Mouse (Mus musculus) hindbrain, embryonic 16.5 days (tissue): ENCODE data around the gene Msx3. TPM values are rescaled to one million over a fixed set of nuclear protein-coding genes. Genes with fewer than 3 reads are reported as not detected.

ENCODE experiments used
- ATAC-seq: fragments of 200-750 bp; cut with Nextera tagmentation; 2 replicates; pipeline ENCODE4 v1.8.0; 2017; ENCODE audit warnings: moderate TSS enrichment, moderate library complexity
- H3K27ac ChIP-seq: fragments of 300-500 bp; sonication (generic); 2 replicates; pipeline ENCODE4 v1.5.1; 2014; ENCODE audit warnings: low read depth, mild to moderate bottlenecking, control low read depth, low read length, moderate library complexity
- H3K27me3 ChIP-seq: fragments of 300-500 bp; sonication (generic); replicated peaks from 2 replicates; pipeline ENCODE4 v1.6.1; 2014; ENCODE audit warnings: low read length; ENCODE audit not compliant: control insufficient read depth, insufficient read depth
- H3K36me3 ChIP-seq: fragments of 300-500 bp; sonication (generic); 2 replicates; pipeline ENCODE4 v1.6.1; 2014; ENCODE audit warnings: mild to moderate bottlenecking, low read length, moderate library complexity, mixed read lengths; ENCODE audit not compliant: control insufficient read depth, insufficient read depth
- H3K4me1 ChIP-seq: fragments of 300-500 bp; sonication (generic); 2 replicates; pipeline ENCODE4 v1.6.1; 2014; ENCODE audit warnings: low read depth, low read length; ENCODE audit not compliant: control insufficient read depth, insufficient read depth
- H3K4me2 ChIP-seq: fragments of 300-500 bp; sonication (generic); 2 replicates; pipeline ENCODE4 v1.6.1; 2014; ENCODE audit warnings: mild to moderate bottlenecking, low read length, control low read depth, moderate library complexity
- H3K4me3 ChIP-seq: fragments of 300-500 bp; sonication (generic); 2 replicates; pipeline ENCODE4 v1.5.1; 2014; ENCODE audit warnings: mild to moderate bottlenecking, low read length, control low read depth, moderate library complexity
- H3K9ac ChIP-seq: fragments of 300-500 bp; sonication (generic); 2 replicates; pipeline ENCODE4 v1.6.1; 2014; ENCODE audit warnings: low read depth, mild to moderate bottlenecking, control low read depth, low read length, moderate library complexity
- H3K9me3 ChIP-seq: fragments of 300-500 bp; sonication (generic); 2 replicates; pipeline ENCODE4 v1.6.1; 2014; ENCODE audit warnings: mild to moderate bottlenecking, low read length, moderate library complexity; ENCODE audit not compliant: control insufficient read depth
- WGBS: fragments of 180-500 bp; shearing (Covaris S2); extraction: QIAGEN DNeasy Blood & Tissue Kit; methylation state at CpG from one replicate; pipeline ENCODE4 v1.1.7; 2014; 5-methylcytosine and 5-hydroxymethylcytosine counted together
- polyA plus RNA-seq: library from polyadenylated mRNA; unstranded; fragments of >200 nt; fragmentation: Nextera tagmentation; extraction: Ambion mirVana; gene quantifications from 2 replicates; pipeline ENCODE4 v1.2.1, GENCODE M21; 2015

The Msx3 gene
- polyA plus RNA-seq, 1 experiment from 2014 or later = 4.1 TPM

DNA sequence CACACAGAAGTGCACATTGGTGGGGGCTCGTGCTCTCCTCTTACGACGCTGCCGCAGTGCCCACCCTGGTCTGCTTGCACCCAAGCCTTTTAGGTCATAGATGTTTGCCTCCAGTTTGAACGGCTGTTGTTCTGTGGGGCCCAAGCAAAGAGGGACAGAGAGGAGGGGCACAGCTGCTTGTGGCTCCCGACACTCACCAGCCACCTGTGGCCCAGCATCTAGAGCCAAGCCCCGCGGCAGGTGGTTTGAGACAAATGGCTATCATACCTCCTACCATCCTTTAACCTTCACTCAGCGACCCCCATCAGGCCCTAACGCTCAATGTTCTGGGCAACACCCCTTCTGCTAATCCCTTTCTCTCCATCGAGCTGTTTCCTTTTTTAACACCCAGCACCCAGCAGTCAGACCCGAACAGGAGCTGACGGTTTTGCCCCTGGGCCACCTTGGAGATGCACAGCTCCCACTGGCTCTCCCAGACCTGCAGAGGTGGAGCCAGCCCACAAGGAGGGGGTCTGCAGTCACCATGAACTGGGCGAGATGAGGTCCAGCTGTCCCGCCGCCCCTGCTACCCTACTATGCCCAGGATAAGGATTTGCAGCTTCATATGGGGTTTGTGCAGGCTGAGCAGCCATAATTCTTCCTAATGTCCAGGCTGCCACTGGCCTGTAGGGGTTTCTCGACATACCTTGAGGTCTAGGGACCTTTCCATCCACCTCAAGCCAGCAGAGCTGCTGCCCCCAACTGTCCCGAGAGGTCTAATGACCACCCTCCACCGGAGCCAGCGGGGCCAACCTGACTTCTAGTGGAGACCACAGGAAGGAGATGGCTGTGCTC is 32.7 kb upstream of the Msx3 start:
- 9% methylated on average over 20 of the region's 20 CpGs for WGBS
- H3K4me1 ChIP-seq = peaks cover 9% of the 10 kb centered on the region
- H3K4me2 ChIP-seq = peak overlapping the region; percentile 76
- H3K36me3 ChIP-seq = no peaks in the 10 kb centered on the region
- no peaks in the 10 kb centered on the region for H3K9me3 ChIP-seq
- H3K27ac ChIP-seq = peak overlapping the region; percentile 94
- no peaks in the 10 kb centered on the region for H3K27me3 ChIP-seq
- peak overlapping the region; percentile 72 for H3K9ac ChIP-seq
- peak overlapping the region; percentile 52 for H3K4me3 ChIP-seq
- ATAC-seq = peak; percentile 51

DNA sequence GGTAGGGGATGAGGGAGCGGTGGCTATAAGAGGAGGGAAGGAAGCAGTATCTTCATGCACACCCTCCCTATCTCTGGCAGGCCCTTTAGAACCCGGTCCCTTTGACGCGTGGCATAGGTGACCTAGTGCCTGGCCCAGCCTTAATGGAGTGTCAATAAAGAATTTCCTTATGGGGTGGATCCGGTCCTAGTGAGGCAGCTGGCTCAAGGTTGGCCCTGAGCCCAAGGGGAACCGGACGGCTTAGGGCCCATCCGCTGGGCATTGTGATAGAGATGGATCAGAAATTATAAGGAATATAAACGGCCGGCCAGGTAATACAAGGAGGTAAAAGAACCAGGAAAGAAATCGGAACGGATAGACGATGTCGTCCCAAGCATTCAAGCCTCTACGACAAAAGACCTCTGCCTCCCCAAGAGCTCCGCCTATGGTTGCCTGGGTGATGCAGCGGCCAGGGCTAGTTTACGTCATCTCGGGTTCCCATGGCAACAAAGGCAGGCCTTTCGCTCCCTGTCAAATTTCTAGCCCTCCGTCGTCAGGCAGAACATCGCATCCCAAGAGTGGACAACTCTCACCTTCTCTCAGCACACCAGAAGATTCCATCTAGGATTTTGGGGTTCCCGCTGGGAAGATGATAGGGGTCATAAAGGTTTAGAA is 31.7 kb upstream of the Msx3 start:
- Histone ChIP-seq H3K27ac (peak overlapping the region; percentile 94), H3K36me3 (no peaks in the 10 kb centered on the region), H3K27me3 (no peaks in the 10 kb centered on the region), H3K9ac (peak overlapping the region; percentile 72), H3K9me3 (no peaks in the 10 kb centered on the region), H3K4me2 (peak overlapping the region; percentile 76), H3K4me3 (peak overlapping the region; percentile 52), H3K4me1 (peaks cover 9% of the 10 kb centered on the region)
- 1% methylated on average over 24 of the region's 24 CpGs for WGBS
- ATAC-seq = peak; percentile 77

DNA sequence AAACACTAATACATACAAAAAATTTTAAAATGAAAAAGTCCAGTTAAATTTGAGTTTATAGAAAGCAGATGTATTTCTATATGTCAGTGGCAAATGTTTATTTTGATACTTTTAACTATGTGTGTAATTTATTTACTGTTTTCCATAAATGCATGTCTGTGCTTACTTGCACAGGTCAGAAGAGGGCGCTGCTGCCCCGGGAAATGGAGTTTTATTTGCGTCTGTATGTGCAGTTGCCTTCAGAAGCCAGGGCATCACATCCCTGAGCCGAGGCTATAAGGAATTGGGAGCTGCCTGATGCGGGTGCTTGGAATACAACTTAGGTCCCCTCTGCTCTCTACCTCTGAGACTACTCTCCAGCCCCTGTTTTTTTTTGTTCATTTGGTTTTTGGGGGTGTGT is 29.8 kb upstream of the Msx3 start:
- Histone ChIP-seq H3K9ac (no peak overlapping the region), H3K27me3 (no peaks in the 10 kb centered on the region), H3K36me3 (no peaks in the 10 kb centered on the region; the same call in 1 of the 2 replicates), H3K27ac (no peak overlapping the region), H3K4me1 (peaks cover 9% of the 10 kb centered on the region), H3K4me3 (no peak overlapping the region), H3K4me2 (no peak overlapping the region), H3K9me3 (no peaks in the 10 kb centered on the region)
- no peak for ATAC-seq
- WGBS = 4% methylated on average over 5 of the region's 5 CpGs

DNA sequence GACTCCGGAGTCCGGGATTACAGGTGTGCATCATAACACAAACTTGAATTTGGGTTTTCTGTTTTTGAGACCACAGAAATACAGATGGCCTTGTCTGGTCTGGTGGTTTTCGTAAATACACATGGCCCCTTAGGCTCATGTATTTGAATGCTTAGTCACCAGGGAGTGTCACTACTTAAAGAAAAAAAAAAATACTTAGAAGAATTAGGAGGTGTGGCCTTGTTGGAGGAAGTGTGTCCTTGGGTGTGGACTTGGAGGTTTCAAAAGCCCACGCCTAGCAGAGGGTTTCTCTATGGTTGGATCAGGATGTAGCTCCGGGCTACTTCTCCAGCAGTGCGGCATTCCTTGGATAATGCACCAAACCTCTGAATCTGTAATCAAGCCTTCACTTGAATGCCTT is 28.8 kb upstream of the Msx3 start:
- Histone ChIP-seq H3K27ac (no peak overlapping the region), H3K27me3 (no peaks in the 10 kb centered on the region), H3K4me2 (no peak overlapping the region), H3K4me3 (no peak overlapping the region), H3K9me3 (no peaks in the 10 kb centered on the region), H3K36me3 (peaks cover 2% of the 10 kb centered on the region; the same call in 1 of the 2 replicates), H3K9ac (no peak overlapping the region), H3K4me1 (peaks cover 9% of the 10 kb centered on the region)
- ATAC-seq = no peak
- 81% methylated on average over 6 of the region's 6 CpGs for WGBS

DNA sequence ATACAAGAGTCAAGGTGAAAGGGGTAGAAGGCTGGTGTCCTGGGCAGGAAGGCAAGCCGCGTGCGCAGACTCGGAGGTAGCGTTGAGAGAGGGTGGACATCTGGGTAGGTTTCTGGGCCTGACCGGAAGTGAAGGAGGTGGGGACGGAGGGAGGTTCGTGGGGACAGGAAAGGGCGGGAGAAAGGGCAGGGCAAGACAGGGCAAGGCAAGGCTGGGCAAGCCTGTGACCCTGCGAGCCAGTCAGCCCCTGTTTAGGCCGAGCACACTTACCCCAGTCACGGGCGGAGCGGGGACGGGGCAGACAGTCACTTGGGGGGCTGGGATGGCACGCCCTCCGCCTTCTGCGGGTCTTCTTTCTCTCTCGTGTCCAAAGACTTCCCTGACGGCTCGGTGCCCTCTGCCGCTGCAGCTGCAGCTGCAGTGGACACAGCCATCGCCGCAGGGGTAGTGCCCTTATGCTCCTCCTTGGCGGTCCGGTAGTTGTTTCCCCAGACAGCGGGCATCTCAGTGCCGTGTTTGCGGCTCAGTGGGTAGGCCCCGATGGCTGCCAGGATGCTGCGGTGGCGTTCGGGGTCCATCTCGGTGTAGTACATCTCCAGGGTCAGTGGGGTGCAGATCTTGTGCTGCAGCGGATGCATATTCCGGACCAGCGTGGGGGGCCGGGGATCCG is 21.3 kb upstream of the Msx3 start:
- Histone ChIP-seq H3K27me3 (peaks cover 2% of the 10 kb centered on the region), H3K4me1 (no peaks in the 10 kb centered on the region), H3K4me2 (peak overlapping the region; percentile 42), H3K9me3 (no peaks in the 10 kb centered on the region), H3K36me3 (peaks cover 20% of the 10 kb centered on the region), H3K4me3 (peak overlapping the region; percentile 19), H3K27ac (no peak overlapping the region), H3K9ac (peak overlapping the region; percentile 31; the same call in 1 of the 2 replicates)
- WGBS = 40% methylated on average over 38 of the region's 39 CpGs
- no peak for ATAC-seq

DNA sequence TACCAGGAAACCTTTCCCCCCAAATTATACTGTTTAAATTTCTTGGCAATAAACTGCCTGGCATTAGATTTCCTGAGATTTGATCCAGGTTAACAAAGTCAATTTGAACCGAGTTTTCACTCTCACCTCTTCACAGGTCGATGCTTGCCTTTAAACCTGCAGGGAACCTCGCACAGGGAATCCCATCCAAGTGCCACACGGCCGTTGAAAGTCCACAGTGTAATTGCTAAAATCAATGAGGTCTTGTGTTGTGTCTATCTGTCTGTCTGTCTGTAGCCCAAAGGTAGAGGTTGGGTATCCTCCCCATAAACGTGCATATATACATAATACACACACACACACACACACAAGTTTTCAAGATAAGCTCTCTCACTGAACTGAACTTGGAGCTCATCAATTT is 18.5 kb upstream of the Msx3 start:
- H3K4me1 ChIP-seq = no peaks in the 10 kb centered on the region
- WGBS = 67% methylated on average over 6 of the region's 6 CpGs
- H3K27me3 ChIP-seq = peaks cover 2% of the 10 kb centered on the region
- H3K9ac ChIP-seq = no peak overlapping the region
- no peak for ATAC-seq
- H3K36me3 ChIP-seq = peaks cover 15% of the 10 kb centered on the region
- no peak overlapping the region for H3K4me3 ChIP-seq
- no peak overlapping the region for H3K4me2 ChIP-seq
- no peaks in the 10 kb centered on the region for H3K9me3 ChIP-seq
- no peak overlapping the region for H3K27ac ChIP-seq

DNA sequence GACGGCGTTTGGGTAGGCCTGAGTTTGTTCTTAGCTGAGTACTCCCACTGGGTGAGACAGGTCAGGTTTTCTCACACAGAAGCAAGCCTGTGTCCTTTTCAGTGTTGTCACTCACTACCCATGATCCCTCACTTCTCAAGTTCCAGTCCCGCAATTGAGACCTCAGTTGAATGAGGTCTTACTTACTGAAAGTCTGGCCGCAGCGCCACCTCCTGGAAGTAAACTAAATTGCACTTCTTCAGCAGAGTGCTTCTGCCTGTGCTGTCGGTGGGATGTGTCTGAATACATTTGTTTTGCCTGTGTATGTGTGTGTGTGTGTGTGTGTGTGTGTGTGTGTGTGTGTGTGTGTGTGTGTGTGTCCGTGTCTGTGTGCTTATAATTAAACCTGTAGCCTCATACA is 14.2 kb upstream of the Msx3 start:
- Histone ChIP-seq H3K4me2 (no peak overlapping the region), H3K9me3 (no peaks in the 10 kb centered on the region), H3K9ac (no peak overlapping the region), H3K27me3 (no peaks in the 10 kb centered on the region; the same call in 1 of the 2 replicates), H3K4me1 (peaks cover 17% of the 10 kb centered on the region), H3K4me3 (no peak overlapping the region), H3K36me3 (no peaks in the 10 kb centered on the region), H3K27ac (no peak overlapping the region)
- no peak for ATAC-seq
- 16% methylated on average over 7 of the region's 7 CpGs for WGBS

DNA sequence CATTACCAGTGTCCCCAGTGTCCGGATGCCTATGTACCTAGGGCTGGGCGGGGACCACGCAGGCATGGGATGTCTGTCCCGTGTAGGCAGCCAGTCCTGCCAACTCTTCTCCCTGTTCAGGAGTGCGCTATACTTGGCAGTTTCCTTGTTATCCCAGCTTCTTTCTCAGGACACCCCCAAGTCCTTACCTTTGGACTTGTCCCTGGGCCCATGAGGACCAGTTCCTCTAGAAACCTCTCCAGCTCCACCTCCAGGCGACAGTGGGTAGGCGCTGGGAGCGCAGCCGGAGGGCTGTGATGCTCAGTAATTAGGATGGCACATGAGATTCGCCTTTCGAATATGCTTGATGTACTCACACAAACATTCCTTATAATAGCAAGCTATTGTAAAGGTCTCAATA is 13.4 kb upstream of the Msx3 start:
- Histone ChIP-seq H3K36me3 (no peaks in the 10 kb centered on the region), H3K4me1 (peaks cover 23% of the 10 kb centered on the region), H3K27ac (no peak overlapping the region), H3K9ac (no peak overlapping the region), H3K4me2 (no peak overlapping the region), H3K9me3 (no peaks in the 10 kb centered on the region), H3K4me3 (no peak overlapping the region), H3K27me3 (no peaks in the 10 kb centered on the region; the same call in 1 of the 2 replicates)
- ATAC-seq = no peak
- 9% methylated on average over 11 of the region's 11 CpGs for WGBS

DNA sequence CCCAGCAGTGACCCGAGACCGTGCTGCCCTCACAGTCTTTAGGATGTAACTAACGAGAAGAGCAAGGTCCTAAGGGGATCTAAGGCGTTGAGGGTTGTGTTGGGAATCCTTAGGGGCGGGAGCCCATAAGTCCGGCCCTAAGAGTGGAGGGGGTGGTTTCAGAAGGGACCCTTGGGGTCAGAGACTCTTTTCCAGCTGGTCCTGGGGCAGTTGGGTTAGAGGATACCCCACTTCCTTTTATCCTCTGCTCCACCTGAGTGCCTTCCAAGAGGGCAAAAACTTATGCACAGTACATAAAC is 12.9 kb upstream of the Msx3 start:
- Histone ChIP-seq H3K27me3 (no peaks in the 10 kb centered on the region; the same call in 1 of the 2 replicates), H3K36me3 (no peaks in the 10 kb centered on the region), H3K4me1 (peaks cover 24% of the 10 kb centered on the region), H3K4me2 (peak overlapping the region; percentile 73), H3K9me3 (no peaks in the 10 kb centered on the region), H3K4me3 (no peak overlapping the region), H3K27ac (no peak overlapping the region), H3K9ac (peak overlapping the region; percentile 62)
- WGBS = 1% methylated on average over 6 of the region's 6 CpGs
- no peak for ATAC-seq
